Mouse (Mus musculus): ENCODE results near the gene Gab1. TPM values are rescaled to one million over a fixed set of nuclear protein-coding genes. Genes with fewer than 3 reads are reported as not detected.

Gene Gab1
- polyA plus RNA-seq, 1 experiment from 2014 or later, result 25.6 TPM

DNA sequence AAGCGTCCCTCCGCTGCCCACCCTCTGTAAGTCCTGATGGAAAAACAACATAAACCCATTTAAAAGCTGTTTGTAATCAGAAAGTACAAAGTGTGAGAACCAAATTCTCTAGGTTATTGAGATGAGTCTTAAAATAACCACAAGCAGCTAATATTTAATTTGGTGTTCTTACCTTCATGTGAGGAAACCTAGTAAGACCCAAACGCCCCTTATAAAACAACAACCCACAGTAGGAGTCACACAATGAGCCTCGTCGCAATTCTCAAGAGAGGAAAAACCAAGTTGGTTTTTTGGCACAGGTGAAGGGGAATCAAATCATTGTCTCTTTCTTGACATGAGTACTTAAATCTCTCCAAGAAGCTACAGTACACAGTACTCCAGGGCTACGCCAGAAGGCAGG is 44.9 kb downstream of the Gab1 start:
- WGBS, result 83% methylated on average over 6 of the region's 6 CpGs
- no peak for ATAC-seq (ENCODE audit: insufficient number of reproducible peaks, low FRiP score, low TSS enrichment, low read depth)
- H3K4me3 ChIP-seq, result no peak overlapping the region
- no peaks in the 10 kb centered on the region for H3K27me3 ChIP-seq
- no peak overlapping the region for H3K27ac ChIP-seq
- no peak overlapping the region for H3K9ac ChIP-seq
- peaks cover 44% of the 10 kb centered on the region for H3K4me1 ChIP-seq
- H3K36me3 ChIP-seq, result no peaks in the 10 kb centered on the region
- H3K9me3 ChIP-seq, result no peaks in the 10 kb centered on the region
- H3K4me2 ChIP-seq, result no peak overlapping the region

GRCm38 (mm10) chr8:80834443-80834842 is 45.9 kb downstream of the Gab1 start:
- 61% methylated on average over 4 of the region's 4 CpGs for WGBS
- Histone ChIP-seq H3K4me2 (no peak overlapping the region), H3K4me1 (peaks cover 44% of the 10 kb centered on the region), H3K4me3 (no peak overlapping the region), H3K27ac (no peak overlapping the region), H3K9me3 (no peaks in the 10 kb centered on the region), H3K9ac (no peak overlapping the region), H3K27me3 (no peaks in the 10 kb centered on the region), H3K36me3 (no peaks in the 10 kb centered on the region)
- ATAC-seq (ENCODE audit: insufficient number of reproducible peaks, low FRiP score, low TSS enrichment, low read depth), result no peak

DNA sequence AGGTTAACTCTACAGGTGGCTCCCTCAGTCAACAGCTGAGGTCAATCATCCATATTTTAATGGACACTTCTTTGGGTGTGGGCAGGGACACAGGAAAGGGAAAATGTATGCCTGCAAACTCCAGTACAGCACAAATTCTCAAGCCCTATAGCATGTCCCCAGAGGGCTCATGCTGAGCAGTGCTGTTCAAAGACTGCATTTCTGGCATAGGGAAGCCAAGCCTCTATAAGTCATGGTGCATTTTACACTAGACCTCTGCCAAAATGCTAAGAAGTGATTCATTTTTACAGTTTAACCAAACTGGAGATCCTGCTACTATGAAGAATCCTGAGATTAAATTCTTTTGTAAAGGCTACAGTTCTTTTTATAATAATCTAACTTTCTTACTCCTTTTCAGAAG is 47.8 kb downstream of the Gab1 start:
- H3K4me3 ChIP-seq, result no peak overlapping the region
- no peaks in the 10 kb centered on the region for H3K36me3 ChIP-seq
- H3K27me3 ChIP-seq, result no peaks in the 10 kb centered on the region
- no peak overlapping the region for H3K4me2 ChIP-seq
- no peak for ATAC-seq (ENCODE audit: insufficient number of reproducible peaks, low FRiP score, low TSS enrichment, low read depth)
- peaks cover 40% of the 10 kb centered on the region for H3K4me1 ChIP-seq
- no peak overlapping the region for H3K27ac ChIP-seq
- H3K9ac ChIP-seq, result no peak overlapping the region
- H3K9me3 ChIP-seq, result no peaks in the 10 kb centered on the region

DNA sequence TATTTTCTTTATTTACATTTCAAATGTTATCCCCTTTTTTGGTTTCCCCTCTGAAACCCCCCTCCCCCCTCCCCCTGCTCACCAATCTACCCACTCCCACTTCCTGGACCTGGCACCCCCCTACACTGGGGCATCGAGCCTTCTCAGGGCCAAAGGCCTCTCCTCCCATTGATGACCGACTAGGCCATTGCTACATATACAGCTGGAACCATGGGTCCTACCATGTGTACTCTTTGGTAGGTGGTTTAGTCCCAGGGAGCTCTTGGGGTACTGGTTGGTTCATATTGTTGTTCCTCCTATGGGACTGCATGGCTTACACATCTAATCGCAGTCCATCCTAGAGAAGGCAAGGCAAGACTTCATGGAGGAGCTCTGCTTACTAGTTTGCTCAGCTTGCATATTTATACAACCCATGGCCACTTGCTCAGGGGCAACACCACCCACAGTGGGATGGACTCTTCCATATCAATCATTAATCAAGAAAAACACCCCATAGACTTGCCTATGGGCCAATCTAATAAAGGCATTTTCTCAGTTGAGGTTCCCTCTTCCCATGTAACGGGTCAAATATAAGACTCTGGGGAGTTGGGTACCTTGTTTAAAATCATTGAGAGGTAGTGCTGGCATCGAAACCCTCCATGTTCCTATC is 48.3 kb downstream of the Gab1 start:
- ATAC-seq (ENCODE audit: insufficient number of reproducible peaks, low FRiP score, low TSS enrichment, low read depth), result no peak
- Histone ChIP-seq H3K4me1 (peaks cover 42% of the 10 kb centered on the region), H3K4me3 (no peak overlapping the region), H3K9ac (no peak overlapping the region), H3K9me3 (no peaks in the 10 kb centered on the region), H3K27ac (no peak overlapping the region), H3K27me3 (no peaks in the 10 kb centered on the region), H3K4me2 (no peak overlapping the region), H3K36me3 (no peaks in the 10 kb centered on the region)
- 86% methylated on average over 5 of the region's 5 CpGs for WGBS

- Histone ChIP-seq H3K36me3 (no peaks in the 10 kb centered on the region), H3K9ac (no peak overlapping the region), H3K27me3 (no peaks in the 10 kb centered on the region), H3K27ac (peak overlapping the region; percentile 64), H3K4me1 (peaks cover 48% of the 10 kb centered on the region), H3K4me3 (no peak overlapping the region), H3K4me2 (no peak overlapping the region), H3K9me3 (no peaks in the 10 kb centered on the region)
- WGBS, result 48% methylated on average over 11 of the region's 11 CpGs
- peak; percentile 74 for ATAC-seq (ENCODE audit: insufficient number of reproducible peaks, low FRiP score, low TSS enrichment, low read depth)
Measured at GRCm38 (mm10) chr8:80830724-80831566, 49.4 kb downstream of the Gab1 start.

- no peaks in the 10 kb centered on the region for H3K27me3 ChIP-seq
- H3K4me2 ChIP-seq, result no peak overlapping the region
- no peaks in the 10 kb centered on the region for H3K9me3 ChIP-seq
- peaks cover 50% of the 10 kb centered on the region for H3K4me1 ChIP-seq
- H3K27ac ChIP-seq, result peak overlapping the region; percentile 40; the same call in 1 of the 2 replicates
- 47% methylated on average over 7 of the region's 7 CpGs for whole genome bisulfite sequencing
- no peak overlapping the region for H3K9ac ChIP-seq
- H3K4me3 ChIP-seq, result no peak overlapping the region
- H3K36me3 ChIP-seq, result no peaks in the 10 kb centered on the region
- no peak for ATAC-seq (ENCODE audit: insufficient number of reproducible peaks, low FRiP score, low TSS enrichment, low read depth)
Measured at GRCm38 (mm10) chr8:80830141-80830540, 50.2 kb downstream of the Gab1 start.

DNA sequence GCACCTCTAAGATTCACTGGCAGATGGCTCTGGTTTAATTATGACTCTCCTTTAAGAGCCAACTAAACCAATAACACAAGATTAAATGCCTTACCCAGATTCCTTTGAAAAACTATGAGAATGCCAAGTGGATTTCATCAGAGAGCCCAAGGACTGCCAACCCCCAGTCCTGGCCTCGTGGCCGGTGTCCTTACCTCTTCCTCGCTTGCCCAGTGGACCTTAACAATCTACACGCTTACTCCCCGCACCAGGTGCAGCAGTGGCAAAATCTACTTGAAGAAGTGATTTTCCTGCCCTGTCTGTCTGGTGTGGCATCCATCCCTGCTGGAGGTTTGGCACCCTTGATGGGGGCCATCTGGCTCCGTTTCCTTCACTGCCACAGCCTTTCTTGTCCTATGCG is 53.3 kb downstream of the Gab1 start:
- Histone ChIP-seq H3K36me3 (no peaks in the 10 kb centered on the region), H3K4me1 (peaks cover 51% of the 10 kb centered on the region), H3K4me2 (no peak overlapping the region), H3K27me3 (no peaks in the 10 kb centered on the region), H3K4me3 (no peak overlapping the region), H3K9ac (no peak overlapping the region), H3K27ac (no peak overlapping the region), H3K9me3 (no peaks in the 10 kb centered on the region)
- ATAC-seq (ENCODE audit: insufficient number of reproducible peaks, low FRiP score, low TSS enrichment, low read depth), result no peak
- WGBS, result 86% methylated on average over 7 of the region's 7 CpGs

- Histone ChIP-seq H3K27me3 (no peaks in the 10 kb centered on the region), H3K9me3 (no peaks in the 10 kb centered on the region), H3K4me2 (no peak overlapping the region), H3K36me3 (no peaks in the 10 kb centered on the region), H3K9ac (no peak overlapping the region), H3K27ac (no peak overlapping the region), H3K4me3 (no peak overlapping the region), H3K4me1 (peaks cover 49% of the 10 kb centered on the region)
- no peak for ATAC-seq (ENCODE audit: insufficient number of reproducible peaks, low FRiP score, low TSS enrichment, low read depth)
- WGBS, result 70% methylated on average over 4 of the region's 4 CpGs
Measured at GRCm38 (mm10) chr8:80825136-80825535, 55.2 kb downstream of the Gab1 start.

DNA sequence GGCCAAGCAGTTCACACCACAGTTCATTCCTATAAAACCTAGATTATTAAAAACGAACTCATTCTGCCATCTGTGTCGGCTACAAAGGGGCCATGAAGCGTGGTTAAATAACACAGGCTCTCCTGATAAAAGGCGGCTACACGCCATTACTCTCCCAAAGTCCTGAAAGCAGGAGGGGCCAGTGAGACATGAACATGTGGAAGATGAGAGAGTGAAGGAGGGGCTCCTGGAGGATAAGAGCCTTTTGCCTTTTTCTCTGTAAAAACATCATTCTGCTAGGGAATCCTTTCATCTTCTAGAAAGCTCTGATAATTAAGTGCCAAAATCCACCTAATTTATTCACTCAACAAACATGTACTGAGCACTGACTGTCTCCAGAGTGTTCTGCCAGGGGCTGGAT is 55.9 kb downstream of the Gab1 start:
- no peak overlapping the region for H3K27ac ChIP-seq
- H3K9ac ChIP-seq, result no peak overlapping the region
- peaks cover 53% of the 10 kb centered on the region for H3K4me1 ChIP-seq
- ATAC-seq (ENCODE audit: insufficient number of reproducible peaks, low FRiP score, low TSS enrichment, low read depth), result no peak
- H3K4me2 ChIP-seq, result no peak overlapping the region
- no peaks in the 10 kb centered on the region for H3K9me3 ChIP-seq
- no peaks in the 10 kb centered on the region for H3K36me3 ChIP-seq
- no peak overlapping the region for H3K4me3 ChIP-seq
- no peaks in the 10 kb centered on the region for H3K27me3 ChIP-seq
- 46% methylated on average over 5 of the region's 5 CpGs for WGBS

GRCm38 (mm10) chr8:80823250-80823649 is 57.1 kb downstream of the Gab1 start:
- ATAC-seq (ENCODE audit: insufficient number of reproducible peaks, low FRiP score, low TSS enrichment, low read depth), result no peak
- Histone ChIP-seq H3K4me2 (no peak overlapping the region), H3K4me3 (no peak overlapping the region), H3K27ac (no peak overlapping the region), H3K4me1 (peaks cover 52% of the 10 kb centered on the region), H3K27me3 (no peaks in the 10 kb centered on the region), H3K36me3 (no peaks in the 10 kb centered on the region), H3K9ac (no peak overlapping the region), H3K9me3 (no peaks in the 10 kb centered on the region)
- 78% methylated on average over 5 of the region's 5 CpGs for WGBS

GRCm38 (mm10) chr8:80821367-80822225 is 58.7 kb downstream of the Gab1 start:
- 51% methylated on average over 12 of the region's 12 CpGs for WGBS
- Histone ChIP-seq H3K27me3 (no peaks in the 10 kb centered on the region), H3K4me3 (no peak overlapping the region), H3K9ac (no peak overlapping the region), H3K36me3 (no peaks in the 10 kb centered on the region), H3K9me3 (no peaks in the 10 kb centered on the region), H3K27ac (no peak overlapping the region), H3K4me2 (no peak overlapping the region), H3K4me1 (peaks cover 38% of the 10 kb centered on the region)
- ATAC-seq (ENCODE audit: insufficient number of reproducible peaks, low FRiP score, low TSS enrichment, low read depth), result no peak

- WGBS, result 81% methylated on average over 6 of the region's 6 CpGs
- ATAC-seq (ENCODE audit: insufficient number of reproducible peaks, low FRiP score, low TSS enrichment, low read depth), result no peak
- Histone ChIP-seq H3K27ac (no peak overlapping the region), H3K27me3 (no peaks in the 10 kb centered on the region), H3K9ac (no peak overlapping the region), H3K36me3 (no peaks in the 10 kb centered on the region), H3K4me2 (no peak overlapping the region), H3K4me1 (peaks cover 36% of the 10 kb centered on the region), H3K4me3 (no peak overlapping the region), H3K9me3 (no peaks in the 10 kb centered on the region)
Measured at GRCm38 (mm10) chr8:80818978-80819377, 61.3 kb downstream of the Gab1 start.

All from limb, embryonic 15.5 days (tissue).